Mouse (Mus musculus): Measurements from ENCODE around the gene Slc45a3. TPM values are rescaled to one million over a fixed set of nuclear protein-coding genes. Genes with fewer than 3 reads are reported as not detected.

The Slc45a3 gene
- polyA plus RNA-seq, 1 experiment from 2014 or later, result 10.5 TPM

DNA sequence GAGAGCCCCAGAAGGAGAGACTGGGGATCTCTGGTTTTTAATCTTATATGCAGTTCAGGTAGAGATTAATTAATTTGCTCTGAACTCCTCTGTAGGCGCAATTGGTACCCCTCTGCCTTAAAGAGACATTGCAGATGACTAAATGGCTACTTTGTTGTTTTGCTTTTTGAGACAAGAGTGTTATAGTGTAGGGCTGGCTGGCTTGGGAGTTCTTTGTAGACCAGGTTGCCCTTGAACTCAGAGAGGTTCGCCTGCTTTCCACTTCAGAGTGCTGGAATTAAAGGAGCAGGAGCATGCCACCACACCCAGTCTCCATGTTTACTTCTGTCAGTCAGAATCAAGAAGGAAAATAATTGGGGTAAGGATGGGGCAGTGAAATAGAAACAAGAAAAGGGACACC, 40.3 kb downstream of the Slc45a3 start:
- H3K27ac ChIP-seq (ENCODE audit: low read length), result no peak overlapping the region
- no peak for ATAC-seq (ENCODE audit: insufficient read depth, low FRiP score)
- WGBS, result 60% methylated on average over 2 of the region's 2 CpGs
- no peak overlapping the region for H3K9ac ChIP-seq (ENCODE audit: low read length)
- H3K4me1 ChIP-seq (ENCODE audit: control insufficient read depth, insufficient read depth, low read length), result peaks cover 8% of the 10 kb centered on the region; the same call in 1 of the 2 replicates
- H3K9me3 ChIP-seq (replicated peaks; ENCODE audit: control insufficient read depth, low read length), result no peaks in the 10 kb centered on the region
- H3K4me2 ChIP-seq (ENCODE audit: low read depth, low read length), result no peak overlapping the region
- no peaks in the 10 kb centered on the region for H3K36me3 ChIP-seq (ENCODE audit: control insufficient read depth, insufficient read depth, low read length)
- no peak overlapping the region for H3K4me3 ChIP-seq (replicated peaks; ENCODE audit: low read length)
- no peaks in the 10 kb centered on the region for H3K27me3 ChIP-seq (ENCODE audit: control insufficient read depth, insufficient read depth, low read length)

DNA sequence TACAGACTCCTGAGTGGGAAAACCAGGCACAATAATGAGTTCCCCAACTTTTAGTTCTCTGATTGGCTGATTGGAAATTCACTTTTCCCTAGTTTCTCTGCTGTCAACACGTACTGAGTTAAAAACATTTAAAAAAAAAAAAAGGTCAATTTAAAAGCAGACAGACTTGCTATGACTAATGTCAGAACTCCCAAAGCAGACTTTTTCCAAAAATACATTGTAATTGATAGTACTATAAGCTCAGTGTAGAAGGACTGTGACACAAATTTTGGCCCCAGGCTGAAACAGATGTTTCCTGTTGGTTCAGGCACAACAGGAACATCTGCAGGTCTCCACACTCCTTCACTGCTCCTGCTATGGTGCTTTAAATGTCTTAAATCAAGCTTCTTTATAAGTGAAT, 41.0 kb downstream of the Slc45a3 start:
- no peak for ATAC-seq (ENCODE audit: insufficient read depth, low FRiP score)
- 31% methylated on average over 1 of the region's 1 CpGs for WGBS
- H3K4me2 ChIP-seq (ENCODE audit: low read depth, low read length), result no peak overlapping the region
- no peaks in the 10 kb centered on the region for H3K36me3 ChIP-seq (ENCODE audit: control insufficient read depth, insufficient read depth, low read length)
- no peaks in the 10 kb centered on the region for H3K27me3 ChIP-seq (ENCODE audit: control insufficient read depth, insufficient read depth, low read length)
- no peaks in the 10 kb centered on the region for H3K9me3 ChIP-seq (replicated peaks; ENCODE audit: control insufficient read depth, low read length)
- H3K27ac ChIP-seq (ENCODE audit: low read length), result no peak overlapping the region
- peaks cover 9% of the 10 kb centered on the region for H3K4me1 ChIP-seq (ENCODE audit: control insufficient read depth, insufficient read depth, low read length)
- H3K4me3 ChIP-seq (replicated peaks; ENCODE audit: low read length), result no peak overlapping the region
- no peak overlapping the region for H3K9ac ChIP-seq (ENCODE audit: low read length)

DNA sequence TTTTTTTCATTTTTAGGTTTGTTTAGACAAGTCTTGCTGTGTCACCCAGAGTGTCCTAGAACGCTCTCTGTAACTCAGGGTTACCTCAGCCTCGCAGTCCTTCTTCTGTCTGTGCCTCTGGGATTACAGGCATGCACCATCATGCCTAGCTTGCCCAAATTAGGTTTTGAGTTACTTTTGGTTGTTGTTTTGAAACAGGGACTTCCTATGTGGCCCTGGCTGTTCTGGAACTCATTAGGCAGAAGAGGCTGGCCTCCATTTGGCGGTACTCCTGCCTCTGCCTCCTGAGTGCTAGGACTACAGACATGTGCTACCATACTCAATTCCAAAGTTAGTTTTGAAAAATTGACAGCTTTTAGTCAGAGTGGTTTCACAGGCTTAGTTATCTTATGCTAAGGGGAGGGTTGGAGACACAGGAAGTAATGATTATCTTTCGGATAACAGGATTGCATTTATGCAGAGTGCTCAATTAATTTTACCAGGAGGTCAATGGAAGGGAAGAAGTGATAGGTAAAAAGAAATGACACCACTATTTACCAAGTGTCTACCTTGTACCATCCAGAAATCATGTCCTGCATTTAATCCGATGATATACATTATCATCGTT, 41.9 kb downstream of the Slc45a3 start:
- ATAC-seq (ENCODE audit: insufficient read depth, low FRiP score), result no peak
- Histone ChIP-seq H3K4me2 (ENCODE audit: low read depth, low read length) (no peak overlapping the region), H3K27ac (ENCODE audit: low read length) (no peak overlapping the region), H3K36me3 (ENCODE audit: control insufficient read depth, insufficient read depth, low read length) (no peaks in the 10 kb centered on the region), H3K4me3 (replicated peaks; ENCODE audit: low read length) (no peak overlapping the region), H3K9ac (ENCODE audit: low read length) (no peak overlapping the region), H3K4me1 (ENCODE audit: control insufficient read depth, insufficient read depth, low read length) (peaks cover 18% of the 10 kb centered on the region), H3K9me3 (replicated peaks; ENCODE audit: control insufficient read depth, low read length) (no peaks in the 10 kb centered on the region), H3K27me3 (ENCODE audit: control insufficient read depth, insufficient read depth, low read length) (no peaks in the 10 kb centered on the region)
- WGBS, result 77% methylated on average over 6 of the region's 6 CpGs

DNA sequence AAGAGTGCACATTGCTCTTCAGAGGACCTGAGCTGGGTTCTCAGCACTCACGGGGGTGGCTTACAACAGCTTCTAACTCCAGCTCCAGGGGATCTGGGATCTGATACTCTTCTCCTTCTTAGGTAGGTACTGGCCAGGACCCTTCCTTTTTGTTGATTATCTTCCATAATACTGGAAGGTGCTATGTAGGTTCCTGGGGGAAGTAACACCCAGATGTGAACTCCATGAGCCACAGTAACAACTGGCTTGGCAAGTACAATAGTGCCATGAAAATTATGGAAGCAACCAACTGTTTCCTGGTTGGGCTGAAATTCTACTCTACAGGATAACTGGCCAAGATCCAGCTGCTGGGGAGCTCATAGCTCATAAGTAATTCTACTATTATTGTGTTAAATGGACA, 42.7 kb downstream of the Slc45a3 start:
- Histone ChIP-seq H3K9me3 (replicated peaks; ENCODE audit: control insufficient read depth, low read length) (no peaks in the 10 kb centered on the region), H3K4me3 (replicated peaks; ENCODE audit: low read length) (no peak overlapping the region), H3K4me1 (ENCODE audit: control insufficient read depth, insufficient read depth, low read length) (peaks cover 23% of the 10 kb centered on the region), H3K27me3 (ENCODE audit: control insufficient read depth, insufficient read depth, low read length) (no peaks in the 10 kb centered on the region), H3K27ac (ENCODE audit: low read length) (no peak overlapping the region), H3K9ac (ENCODE audit: low read length) (no peak overlapping the region), H3K4me2 (ENCODE audit: low read depth, low read length) (no peak overlapping the region), H3K36me3 (ENCODE audit: control insufficient read depth, insufficient read depth, low read length) (no peaks in the 10 kb centered on the region)
- WGBS, result 76% methylated on average over 1 of the region's 1 CpGs
- no peak for ATAC-seq (ENCODE audit: insufficient read depth, low FRiP score)

DNA sequence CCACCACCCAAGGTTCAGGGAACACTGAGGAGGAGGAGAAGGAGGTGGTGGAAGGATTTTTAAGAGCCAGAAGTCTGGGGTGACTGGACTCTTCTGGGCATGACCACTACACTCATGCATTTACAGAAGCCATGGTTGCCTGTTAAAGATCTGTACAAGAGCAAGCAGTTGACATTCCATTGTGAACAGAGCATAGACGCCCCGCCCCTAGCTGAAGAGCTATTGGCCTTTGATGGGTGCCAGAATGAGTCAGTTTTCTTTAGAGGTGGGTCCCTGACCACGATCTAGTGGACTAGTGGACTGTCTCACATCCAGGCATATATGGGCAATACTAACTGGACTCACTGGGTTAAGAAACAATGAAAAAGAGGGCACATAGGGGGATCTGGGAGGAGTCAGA, 43.3 kb downstream of the Slc45a3 start:
- peaks cover 26% of the 10 kb centered on the region for H3K4me1 ChIP-seq (ENCODE audit: control insufficient read depth, insufficient read depth, low read length)
- no peaks in the 10 kb centered on the region for H3K36me3 ChIP-seq (ENCODE audit: control insufficient read depth, insufficient read depth, low read length)
- H3K4me2 ChIP-seq (ENCODE audit: low read depth, low read length), result no peak overlapping the region
- H3K9me3 ChIP-seq (replicated peaks; ENCODE audit: control insufficient read depth, low read length), result no peaks in the 10 kb centered on the region
- no peak overlapping the region for H3K9ac ChIP-seq (ENCODE audit: low read length)
- ATAC-seq (ENCODE audit: insufficient read depth, low FRiP score), result no peak
- no peaks in the 10 kb centered on the region for H3K27me3 ChIP-seq (ENCODE audit: control insufficient read depth, insufficient read depth, low read length)
- no peak overlapping the region for H3K4me3 ChIP-seq (replicated peaks; ENCODE audit: low read length)
- 70% methylated on average over 3 of the region's 3 CpGs for WGBS
- H3K27ac ChIP-seq (ENCODE audit: low read length), result no peak overlapping the region

DNA sequence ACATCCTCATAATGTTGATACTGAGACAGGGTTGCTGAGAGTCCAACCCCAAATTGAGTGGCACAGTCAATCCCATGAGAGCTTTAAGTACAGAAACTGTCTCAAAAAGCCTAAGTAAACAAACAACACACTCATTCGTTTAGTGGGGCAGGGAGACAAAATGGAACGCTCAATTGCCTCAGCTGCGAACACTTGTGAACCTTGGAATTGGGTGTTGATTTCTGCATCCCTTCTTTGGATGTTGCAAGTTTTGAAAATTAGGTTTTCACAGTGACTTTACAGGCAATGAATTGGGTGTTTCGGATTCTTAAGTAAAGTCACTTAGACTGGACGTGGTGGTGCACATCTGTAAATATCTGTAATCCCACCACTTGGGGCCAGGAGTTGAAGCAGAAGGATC, 44.0 kb downstream of the Slc45a3 start:
- no peaks in the 10 kb centered on the region for H3K36me3 ChIP-seq (ENCODE audit: control insufficient read depth, insufficient read depth, low read length)
- no peaks in the 10 kb centered on the region for H3K27me3 ChIP-seq (ENCODE audit: control insufficient read depth, insufficient read depth, low read length)
- no peaks in the 10 kb centered on the region for H3K9me3 ChIP-seq (replicated peaks; ENCODE audit: control insufficient read depth, low read length)
- no peak for ATAC-seq (ENCODE audit: insufficient read depth, low FRiP score)
- peak overlapping the region; percentile 95 for H3K9ac ChIP-seq (ENCODE audit: low read length)
- H3K4me3 ChIP-seq (replicated peaks; ENCODE audit: low read length), result peak overlapping the region; percentile 72
- peaks cover 26% of the 10 kb centered on the region for H3K4me1 ChIP-seq (ENCODE audit: control insufficient read depth, insufficient read depth, low read length)
- H3K27ac ChIP-seq (ENCODE audit: low read length), result peak overlapping the region; percentile 99
- WGBS, result 24% methylated on average over 5 of the region's 5 CpGs
- H3K4me2 ChIP-seq (ENCODE audit: low read depth, low read length), result peak overlapping the region; percentile 62

DNA sequence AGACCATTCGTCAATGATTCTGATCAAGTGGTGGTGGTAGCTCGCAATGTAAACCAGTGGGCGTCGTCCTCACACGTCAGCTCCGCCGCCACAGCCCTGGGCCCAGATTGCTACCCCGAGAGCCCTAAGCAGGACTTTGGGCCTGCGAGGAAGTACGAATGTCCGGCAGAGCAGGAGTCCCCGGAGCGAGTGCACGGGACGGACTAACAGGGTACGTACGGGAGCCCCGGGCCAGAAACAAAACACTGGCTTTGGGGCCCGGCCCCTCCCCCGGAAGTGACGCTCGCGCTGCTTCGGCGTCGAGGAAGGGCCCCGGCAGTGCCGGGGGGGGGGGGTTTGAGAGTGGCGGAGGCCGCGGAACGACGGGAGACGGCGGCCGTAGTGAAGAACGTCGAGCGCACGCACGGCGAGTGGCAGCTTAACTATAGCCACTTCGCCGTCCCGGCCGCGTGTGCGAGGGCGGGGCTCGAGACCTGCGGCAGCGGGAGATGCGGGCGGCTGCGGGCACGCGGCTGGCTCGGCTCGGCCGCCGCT, 44.6 kb downstream of the Slc45a3 start, which contains the start of gene Elk4:
Elk4 (plus strand) TSS at position 326 of the 534 bp plus-strand sequence.
- peak within 1 kb of the TSS; percentile 72 for H3K4me3 ChIP-seq (replicated peaks; ENCODE audit: low read length)
- peak within 1 kb of the TSS; percentile 99 for H3K27ac ChIP-seq (ENCODE audit: low read length)
- peak; percentile 91 for ATAC-seq (ENCODE audit: insufficient read depth, low FRiP score)
- H3K9ac ChIP-seq (ENCODE audit: low read length), result peak within 1 kb of the TSS; percentile 95
- H3K36me3 ChIP-seq (ENCODE audit: control insufficient read depth, insufficient read depth, low read length), result no peaks in the 10 kb centered on the region
- H3K27me3 ChIP-seq (ENCODE audit: control insufficient read depth, insufficient read depth, low read length), result no peaks in the 10 kb centered on the region
- WGBS, result under 1% methylated on average over 61 of the region's 61 CpGs
- no peaks in the 10 kb centered on the region for H3K9me3 ChIP-seq (replicated peaks; ENCODE audit: control insufficient read depth, low read length)
- H3K4me1 ChIP-seq (ENCODE audit: control insufficient read depth, insufficient read depth, low read length), result peaks cover 26% of the 10 kb centered on the region
- peak within 1 kb of the TSS; percentile 87 for H3K4me2 ChIP-seq (ENCODE audit: low read depth, low read length)

DNA sequence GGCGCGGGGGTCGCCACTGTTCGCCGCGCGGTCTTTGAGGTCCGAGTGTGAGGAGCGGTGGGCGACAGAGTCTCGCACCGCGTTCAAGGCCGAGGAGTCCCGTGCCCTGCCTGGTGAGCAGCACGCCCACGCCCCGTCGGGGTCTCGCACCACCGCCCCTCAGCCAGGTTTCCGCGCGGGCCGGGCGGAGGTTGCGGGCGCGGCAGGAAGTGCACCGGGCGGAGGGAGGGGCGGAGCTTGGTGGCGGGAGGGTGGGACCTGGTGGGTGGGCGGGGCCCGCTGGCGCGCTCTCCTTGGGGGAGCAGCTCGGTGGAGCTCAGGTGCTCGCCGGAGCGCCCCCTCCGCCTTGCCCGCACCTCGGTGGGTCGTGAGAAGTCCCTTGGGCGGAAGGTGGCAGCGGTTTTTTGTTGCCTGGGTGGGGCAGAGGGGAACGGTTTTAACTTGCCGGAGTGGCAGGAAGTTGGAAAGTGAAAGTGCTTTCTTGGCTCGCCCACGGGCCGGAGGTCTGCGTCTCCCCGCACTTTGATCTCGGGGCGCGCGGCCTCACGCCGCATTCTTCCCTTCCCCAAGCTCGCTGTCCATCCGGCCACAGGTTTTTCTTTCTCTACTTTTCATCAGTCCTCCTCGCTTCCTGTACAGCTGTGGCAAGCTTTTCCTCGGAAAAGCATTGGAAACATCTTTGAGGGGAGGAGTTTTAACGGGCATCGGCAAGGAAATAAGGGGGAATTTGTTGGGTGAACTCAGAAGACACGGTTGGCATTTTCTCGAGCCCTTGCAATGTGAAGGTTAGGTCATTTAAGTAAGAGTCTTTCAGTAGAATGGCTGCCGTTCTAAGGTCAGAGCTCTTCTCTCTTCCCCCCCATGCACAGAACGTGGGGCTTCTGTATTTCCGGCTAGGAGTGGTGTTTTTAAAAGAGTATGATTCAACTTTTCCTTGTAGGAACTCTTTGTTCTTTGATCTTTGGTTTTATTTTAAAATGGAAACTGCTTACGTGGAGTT, 45.4 kb downstream of the Slc45a3 start:
- H3K36me3 ChIP-seq (ENCODE audit: control insufficient read depth, insufficient read depth, low read length), result no peaks in the 10 kb centered on the region
- peak overlapping the region; percentile 87 for H3K4me2 ChIP-seq (ENCODE audit: low read depth, low read length)
- peak overlapping the region; percentile 72 for H3K4me3 ChIP-seq (replicated peaks; ENCODE audit: low read length)
- ATAC-seq (ENCODE audit: insufficient read depth, low FRiP score), result peak; percentile 94
- under 1% methylated on average over 68 of the region's 72 CpGs for WGBS
- peak overlapping the region; percentile 95 for H3K9ac ChIP-seq (ENCODE audit: low read length)
- H3K4me1 ChIP-seq (ENCODE audit: control insufficient read depth, insufficient read depth, low read length), result peaks cover 26% of the 10 kb centered on the region
- no peaks in the 10 kb centered on the region for H3K27me3 ChIP-seq (ENCODE audit: control insufficient read depth, insufficient read depth, low read length)
- H3K27ac ChIP-seq (ENCODE audit: low read length), result peak overlapping the region; percentile 99
- H3K9me3 ChIP-seq (replicated peaks; ENCODE audit: control insufficient read depth, low read length), result no peaks in the 10 kb centered on the region

Measured in stomach, embryonic 16.5 days (tissue).